Mouse (Mus musculus) small intestine, adult 2 months (tissue): ENCODE measurements around the gene Mybph. TPM values are rescaled to one million over a fixed set of nuclear protein-coding genes. Genes with fewer than 3 reads are reported as not detected.

Source experiments
- H3K27ac ChIP-seq: fragments of 200-500 bp; 2 replicates; pipeline ENCODE4 v1.5.1; 2012; ENCODE audit warnings: low read depth, low read length, control low read depth, inconsistent platforms; ENCODE audit not compliant: insufficient read depth
- H3K27me3 ChIP-seq: fragments of 200-500 bp; 2 replicates; pipeline ENCODE4 v1.6.1; 2012; ENCODE audit warnings: mild to moderate bottlenecking, moderate library complexity, low read length, inconsistent platforms; ENCODE audit not compliant: control insufficient read depth, insufficient read depth
- H3K36me3 ChIP-seq: fragments of 200-500 bp; 2 replicates; pipeline ENCODE4 v1.6.1; 2012; ENCODE audit warnings: mild to moderate bottlenecking, low read length, control low read depth, inconsistent platforms; ENCODE audit not compliant: control insufficient read depth, insufficient read depth
- H3K4me1 ChIP-seq: fragments of 200-500 bp; 2 replicates; pipeline ENCODE4 v1.6.1; 2012; ENCODE audit warnings: low read length, inconsistent platforms, mixed read lengths; ENCODE audit not compliant: control insufficient read depth, insufficient read depth, insufficient read length
- H3K4me3 ChIP-seq: fragments of 200-500 bp; 2 replicates; pipeline ENCODE4 v1.5.1; 2012; ENCODE audit warnings: low read depth, mild to moderate bottlenecking, control low read depth, inconsistent platforms, low read length, moderate library complexity
- CTCF ChIP-seq: fragments of 200-500 bp; IDR thresholded peaks from 2 replicates; pipeline ENCODE4 v1.5.1; 2012; ENCODE audit warnings: low read depth, mild to moderate bottlenecking, control low read depth, inconsistent platforms, low read length, moderate library complexity, mixed read lengths; ENCODE audit not compliant: insufficient replicate concordance, insufficient read length; ENCODE audit errors: extremely low read depth
- POLR2A ChIP-seq: fragments of 200-500 bp; IDR thresholded peaks from 2 replicates; pipeline ENCODE4 v1.6.1; 2012; ENCODE audit warnings: low read depth, mild to moderate bottlenecking, control low read depth, inconsistent platforms, low read length, moderate library complexity
- WGBS: fragments of 180-500 bp; shearing (Covaris S2); methylation state at CpG from one replicate; pipeline ENCODE4 v1.1.7; 2018; 5-methylcytosine and 5-hydroxymethylcytosine counted together
- polyA plus RNA-seq: library from polyadenylated mRNA; depleted of rRNA; stranded (reverse); fragments of >200 nt; gene quantifications from 2 replicates; pipeline ENCODE4 v1.2.3, GENCODE M21; 2012

The Mybph gene
- polyA plus RNA-seq, 1 experiment = 0.08 TPM

GRCm38 (mm10) chr1:134234455-134235390, 41.5 kb downstream of the Mybph start:
- Histone ChIP-seq H3K4me3 (peak overlapping the region; percentile 44), H3K27me3 (peaks cover 14% of the 10 kb centered on the region), H3K27ac (no peak overlapping the region), H3K36me3 (no peaks in the 10 kb centered on the region), H3K4me1 (peaks cover 35% of the 10 kb centered on the region)
- TF ChIP-seq CTCF (no peak), POLR2A (no peak)
- 2% methylated on average over 41 of the region's 41 CpGs for WGBS

DNA sequence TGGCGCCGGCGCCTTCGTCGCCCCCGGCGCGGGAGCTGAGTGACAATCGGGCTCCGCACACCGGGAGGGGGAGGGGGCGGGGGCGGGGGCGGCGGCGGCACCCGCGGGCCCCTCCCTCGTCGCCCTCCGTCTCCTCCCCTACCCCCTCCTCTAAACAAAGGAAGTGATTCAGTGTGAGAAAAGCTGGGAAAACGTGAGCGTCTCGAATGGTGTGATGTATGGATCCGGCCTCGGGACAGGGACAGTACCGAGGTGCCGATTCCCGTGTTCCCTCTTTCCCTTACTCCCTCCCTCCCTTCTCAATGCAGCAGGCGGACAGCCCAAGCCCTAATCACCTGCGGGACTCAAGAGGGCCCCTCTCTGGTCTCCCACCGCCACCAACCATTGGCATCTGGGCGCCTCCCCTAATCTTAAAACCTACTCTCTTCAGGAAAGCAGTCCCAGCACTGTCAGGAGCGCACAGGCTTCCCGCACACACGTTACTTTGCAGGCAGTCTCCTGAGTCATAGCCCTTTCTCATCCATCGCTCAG, 42.2 kb downstream of the Mybph start, which contains the start of gene Adora1:
TSS of gene Adora1 (minus strand) at position 41 of the 531 bp plus-strand sequence.
- Histone ChIP-seq H3K4me1 (peaks cover 35% of the 10 kb centered on the region), H3K4me3 (peak within 1 kb of the TSS; percentile 44), H3K36me3 (no peaks in the 10 kb centered on the region), H3K27ac (no peak within 1 kb of the TSS), H3K27me3 (peaks cover 14% of the 10 kb centered on the region)
- WGBS = 2% methylated on average over 35 of the region's 37 CpGs
- TF ChIP-seq POLR2A (no peak), CTCF (no peak)

DNA sequence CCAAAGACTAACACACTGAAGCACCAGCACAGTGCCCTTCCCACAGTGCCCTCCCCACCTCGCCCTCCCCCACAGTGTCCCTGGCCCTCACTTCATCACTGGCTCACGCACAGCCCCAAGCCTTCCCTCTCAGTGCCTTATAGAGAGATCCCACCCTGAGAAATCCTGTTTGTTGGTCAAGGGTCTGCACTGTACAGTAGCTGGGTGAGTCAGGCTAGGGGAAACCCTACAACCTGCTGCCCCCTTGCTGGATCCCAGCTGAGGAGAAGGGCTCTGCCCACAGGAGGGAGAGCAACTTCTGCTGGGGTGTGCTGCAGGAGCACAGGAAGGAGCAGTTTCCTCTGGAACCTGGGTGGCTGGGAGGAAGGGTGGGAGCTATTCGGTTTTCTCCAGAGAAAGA, 42.9 kb downstream of the Mybph start:
- no peaks in the 10 kb centered on the region for H3K36me3 ChIP-seq
- peaks cover 35% of the 10 kb centered on the region for H3K4me1 ChIP-seq
- H3K27ac ChIP-seq = no peak overlapping the region
- TF ChIP-seq POLR2A (no peak), CTCF (no peak)
- 78% methylated on average over 3 of the region's 3 CpGs for WGBS
- H3K27me3 ChIP-seq = peaks cover 14% of the 10 kb centered on the region
- H3K4me3 ChIP-seq = no peak overlapping the region

GRCm38 (mm10) chr1:134237438-134237837, 44.2 kb downstream of the Mybph start:
- TF ChIP-seq CTCF (no peak), POLR2A (no peak)
- Histone ChIP-seq H3K36me3 (no peaks in the 10 kb centered on the region), H3K27ac (no peak overlapping the region), H3K27me3 (peaks cover 14% of the 10 kb centered on the region), H3K4me3 (no peak overlapping the region), H3K4me1 (peaks cover 32% of the 10 kb centered on the region)
- 31% methylated on average over 3 of the region's 3 CpGs for WGBS

DNA sequence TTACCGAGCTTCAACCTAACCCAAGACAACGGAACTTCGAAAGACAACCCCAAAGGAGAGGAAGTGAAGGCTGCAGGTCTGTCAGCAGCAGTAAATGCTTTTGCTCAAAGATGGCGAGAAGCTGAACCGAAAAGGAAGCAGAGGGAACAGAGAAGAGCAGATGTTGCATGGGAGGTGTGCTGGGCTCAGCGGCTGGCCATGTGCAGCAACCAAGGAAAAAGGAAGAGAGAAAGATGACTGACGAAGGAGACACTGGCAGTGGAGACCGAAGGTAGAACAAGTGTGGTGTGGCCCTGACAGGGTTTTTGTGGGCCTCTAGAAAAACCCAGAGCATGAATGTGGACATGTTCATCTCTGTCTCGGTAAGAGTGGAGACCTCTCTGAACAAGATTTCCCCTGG, 47.5 kb downstream of the Mybph start:
- no peak overlapping the region for H3K27ac ChIP-seq
- H3K4me3 ChIP-seq = no peak overlapping the region
- H3K4me1 ChIP-seq = peaks cover 12% of the 10 kb centered on the region; the same call in 1 of the 2 replicates
- TF ChIP-seq POLR2A (no peak), CTCF (no peak)
- no peaks in the 10 kb centered on the region for H3K27me3 ChIP-seq
- 84% methylated on average over 9 of the region's 9 CpGs for WGBS
- no peaks in the 10 kb centered on the region for H3K36me3 ChIP-seq

GRCm38 (mm10) chr1:134241298-134241697, 48.0 kb downstream of the Mybph start:
- Histone ChIP-seq H3K27ac (no peak overlapping the region), H3K4me3 (no peak overlapping the region), H3K4me1 (peaks cover 12% of the 10 kb centered on the region; the same call in 1 of the 2 replicates), H3K36me3 (no peaks in the 10 kb centered on the region), H3K27me3 (no peaks in the 10 kb centered on the region)
- TF ChIP-seq CTCF = no peak
- TF ChIP-seq POLR2A = no peak
- WGBS = 88% methylated on average over 8 of the region's 8 CpGs

DNA sequence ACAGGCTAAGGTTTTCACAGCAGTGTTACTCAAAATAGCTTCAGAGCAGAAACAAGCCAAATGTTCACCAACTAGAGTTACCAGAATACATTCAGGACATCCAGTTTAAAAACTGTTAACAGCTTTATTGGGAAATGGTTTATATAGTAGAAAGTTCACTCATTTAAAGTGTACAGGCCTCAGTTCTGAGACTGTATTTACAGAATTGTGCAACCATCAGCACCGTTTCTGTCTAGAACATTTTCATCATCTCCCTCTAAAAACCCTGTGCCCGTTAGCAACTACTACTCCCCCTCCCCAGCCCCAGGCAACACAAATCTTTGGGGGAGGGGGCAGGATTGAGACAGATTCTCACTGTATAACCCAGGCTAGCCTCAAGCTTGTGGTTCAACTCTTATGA, 49.0 kb downstream of the Mybph start:
- 83% methylated on average over 2 of the region's 2 CpGs for WGBS

More for the DNA sequence above, 49.0 kb downstream of the Mybph start:
- TF ChIP-seq CTCF (no peak), POLR2A (no peak)
- H3K27me3 ChIP-seq = no peaks in the 10 kb centered on the region
- no peak overlapping the region for H3K4me3 ChIP-seq
- H3K27ac ChIP-seq = no peak overlapping the region
- H3K4me1 ChIP-seq = peaks cover 6% of the 10 kb centered on the region; the same call in 1 of the 2 replicates
- H3K36me3 ChIP-seq = no peaks in the 10 kb centered on the region
